13 mouse cellular contexts compared by ENCODE assay signal in the genomic region with DNA sequence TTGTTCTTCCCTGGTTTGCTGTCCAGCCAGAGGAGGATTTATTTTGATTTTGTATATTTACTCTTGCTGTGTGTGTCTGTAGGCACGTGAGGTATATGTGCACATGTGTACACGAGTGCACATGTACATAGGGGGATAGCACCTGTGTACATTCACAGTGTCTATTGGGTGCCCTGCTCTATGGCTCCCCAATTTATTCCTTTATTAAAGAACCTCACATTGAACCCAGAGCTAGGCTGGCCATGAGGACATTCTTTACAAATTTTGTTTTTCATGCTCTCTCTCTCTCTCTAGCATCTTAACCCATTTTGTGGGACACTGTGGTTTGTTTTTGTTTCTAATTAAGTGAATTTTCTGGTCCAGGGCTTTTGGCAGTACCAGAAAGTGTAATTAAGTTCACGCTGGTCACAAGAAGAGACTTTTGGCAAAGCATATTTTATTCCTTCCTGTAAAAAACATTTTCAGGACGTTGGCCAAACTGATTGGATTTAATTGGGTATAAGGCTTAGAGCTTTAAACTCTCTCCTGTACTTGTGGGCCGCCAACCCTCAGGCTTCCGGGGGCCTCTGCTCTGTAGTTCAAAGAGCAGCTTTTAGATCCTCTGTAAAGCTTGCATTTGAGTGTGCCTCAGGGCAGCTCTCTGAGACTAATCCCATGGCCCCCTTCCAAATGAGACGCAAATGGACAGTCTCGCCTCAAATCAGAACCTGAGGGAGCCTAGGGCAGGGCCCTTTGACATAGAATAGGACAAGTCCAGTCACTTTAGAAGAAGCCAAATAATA.
A peak's percentile ranks its signal among the peaks of the same experiment; 100 is the strongest.
DNase-seq lines count a peak whose midpoint lies in the region; ATAC-seq and TF ChIP-seq lines count a peak whose summit lies in the region.
"Had no signal": no experiment of that assay in that cellular context is flagged by ENCODE, and none has a peak within 500 bp of the region (broad histone marks: within the 10 kb centered on the region; RNA-seq: fewer than 3 reads in every experiment).

No protein-coding gene starts in this region.

- H3K4me1 ChIP-seq in hindbrain, postnatal 0 days (ENCODE audit: insufficient read depth, low read length) = no peaks in the 10 kb centered on the region
- H3K4me1 ChIP-seq in hindbrain, embryonic 11.5 days (replicated peaks; ENCODE audit: control insufficient read depth, insufficient read depth, low read length) = no peaks in the 10 kb centered on the region
- peaks cover 9% of the 10 kb centered on the region for H3K4me1 ChIP-seq in midbrain, embryonic 12.5 days
- H3K4me1 ChIP-seq in heart, embryonic 12.5 days (replicated peaks) = no peaks in the 10 kb centered on the region
- H3K4me1 ChIP-seq in heart, embryonic 11.5 days (ENCODE audit: control insufficient read depth, insufficient read depth, low read length) = no peaks in the 10 kb centered on the region
- H3K4me1 ChIP-seq: intestine, embryonic 15.5 days; lung, embryonic 15.5 days had no signal

- no peaks in the 10 kb centered on the region for H3K27me3 ChIP-seq in hindbrain, postnatal 0 days (ENCODE audit: insufficient read depth, low read length)
- H3K27me3 ChIP-seq in hindbrain, embryonic 11.5 days (ENCODE audit: control insufficient read depth, insufficient read depth, low read length) = no peaks in the 10 kb centered on the region
- no peaks in the 10 kb centered on the region for H3K27me3 ChIP-seq in midbrain, embryonic 12.5 days
- no peaks in the 10 kb centered on the region for H3K27me3 ChIP-seq in heart, embryonic 12.5 days (replicated peaks)
- H3K27me3 ChIP-seq in heart, embryonic 11.5 days (ENCODE audit: control insufficient read depth, insufficient read depth, low read length) = no peaks in the 10 kb centered on the region
- H3K27me3 ChIP-seq: intestine, embryonic 15.5 days; lung, embryonic 15.5 days had no signal

- no peak overlapping the region for H3K4me2 ChIP-seq in hindbrain, postnatal 0 days (ENCODE audit: low read depth, low read length)
- no peak overlapping the region for H3K4me2 ChIP-seq in hindbrain, embryonic 11.5 days (replicated peaks; ENCODE audit: low read depth, low read length)
- H3K4me2 ChIP-seq in midbrain, embryonic 12.5 days (replicated peaks) = no peak overlapping the region
- no peak overlapping the region for H3K4me2 ChIP-seq in heart, embryonic 12.5 days
- no peak overlapping the region for H3K4me2 ChIP-seq in heart, embryonic 11.5 days
- H3K4me2 ChIP-seq: intestine, embryonic 15.5 days; lung, embryonic 15.5 days had no signal

- no peak overlapping the region for H3K4me3 ChIP-seq in hindbrain, postnatal 0 days (ENCODE audit: low read length)
- H3K4me3 ChIP-seq in hindbrain, embryonic 11.5 days (ENCODE audit: low read depth, low read length) = no peak overlapping the region
- no peak overlapping the region for H3K4me3 ChIP-seq in midbrain, embryonic 12.5 days
- H3K4me3 ChIP-seq in heart, embryonic 12.5 days = no peak overlapping the region
- no peak overlapping the region for H3K4me3 ChIP-seq in heart, embryonic 11.5 days (ENCODE audit: low read depth, low read length)
- H3K4me3 ChIP-seq: intestine, embryonic 15.5 days; layer of hippocampus, adult 2 months; lung, embryonic 15.5 days had no signal

- WGBS in hindbrain, postnatal 0 days = 48% methylated on average over 8 of the region's 8 CpGs
- WGBS in hindbrain, embryonic 11.5 days = 75% methylated on average over 8 of the region's 8 CpGs
- WGBS in midbrain, embryonic 12.5 days = 31% methylated on average over 8 of the region's 8 CpGs
- 64% methylated on average over 8 of the region's 8 CpGs for WGBS in heart, embryonic 12.5 days
- WGBS in heart, embryonic 11.5 days (ENCODE audit: insufficient replicate concordance) = 65% methylated on average over 8 of the region's 8 CpGs

- no peaks in the 10 kb centered on the region for H3K9me3 ChIP-seq in hindbrain, postnatal 0 days (ENCODE audit: low read length)
- no peaks in the 10 kb centered on the region for H3K9me3 ChIP-seq in hindbrain, embryonic 11.5 days (ENCODE audit: control insufficient read depth, low read length)
- H3K9me3 ChIP-seq in midbrain, embryonic 12.5 days = no peaks in the 10 kb centered on the region
- H3K9me3 ChIP-seq in heart, embryonic 12.5 days (replicated peaks) = no peaks in the 10 kb centered on the region
- H3K9me3 ChIP-seq in heart, embryonic 11.5 days (replicated peaks; ENCODE audit: control insufficient read depth, low read length) = no peaks in the 10 kb centered on the region
- H3K9me3 ChIP-seq: intestine, embryonic 15.5 days; lung, embryonic 15.5 days had no signal

- H3K9ac ChIP-seq in hindbrain, postnatal 0 days (replicated peaks; ENCODE audit: low read length) = no peak overlapping the region
- H3K9ac ChIP-seq in hindbrain, embryonic 11.5 days (ENCODE audit: low read depth, low read length) = no peak overlapping the region
- no peak overlapping the region for H3K9ac ChIP-seq in midbrain, embryonic 12.5 days (replicated peaks)
- H3K9ac ChIP-seq in heart, embryonic 12.5 days = no peak overlapping the region
- H3K9ac ChIP-seq in heart, embryonic 11.5 days (ENCODE audit: low read depth, low read length) = no peak overlapping the region
- H3K9ac ChIP-seq: intestine, embryonic 15.5 days; lung, embryonic 15.5 days had no signal

- no peak for TF ChIP-seq CTCF in hindbrain, postnatal 0 days (IDR thresholded peaks at IDR 0.05; ENCODE audit: low read depth)

- peak; percentile 59 for DNase-seq in hindbrain, postnatal 0 days (ENCODE audit: low spot score)
- DNase-seq in hindbrain, embryonic 11.5 days (ENCODE audit: low spot score) = no peak
- DNase-seq in adipocyte (ENCODE audit: low spot score) = peak; percentile 5
- peak; percentile 71 for DNase-seq in fat pad, adult 2 months (ENCODE audit: extremely low read depth, low read depth, low spot score)
- DNase-seq: heart, postnatal 14 days; right cerebral cortex, postnatal 4 days; thymus, postnatal 25 days had no signal

- no peak overlapping the region for H3K27ac ChIP-seq in hindbrain, postnatal 0 days
- no peak overlapping the region for H3K27ac ChIP-seq in hindbrain, embryonic 11.5 days (ENCODE audit: low read depth, low read length)
- H3K27ac ChIP-seq in midbrain, embryonic 12.5 days (replicated peaks) = peak overlapping the region; percentile 36
- no peak overlapping the region for H3K27ac ChIP-seq in heart, embryonic 12.5 days (ENCODE audit: poor library complexity, severe bottlenecking)
- H3K27ac ChIP-seq in heart, embryonic 11.5 days (ENCODE audit: low read depth, low read length) = no peak overlapping the region
- H3K27ac ChIP-seq: intestine, embryonic 15.5 days; layer of hippocampus, adult 2 months; lung, embryonic 15.5 days had no signal

- H3K36me3 ChIP-seq in hindbrain, postnatal 0 days (ENCODE audit: insufficient read depth, low read length) = no peaks in the 10 kb centered on the region
- H3K36me3 ChIP-seq in hindbrain, embryonic 11.5 days (ENCODE audit: control insufficient read depth, insufficient read depth, low read length) = no peaks in the 10 kb centered on the region
- H3K36me3 ChIP-seq in midbrain, embryonic 12.5 days = no peaks in the 10 kb centered on the region
- H3K36me3 ChIP-seq in heart, embryonic 12.5 days = no peaks in the 10 kb centered on the region
- no peaks in the 10 kb centered on the region for H3K36me3 ChIP-seq in heart, embryonic 11.5 days (ENCODE audit: control insufficient read depth, insufficient read depth, low read length)
- H3K36me3 ChIP-seq: intestine, embryonic 15.5 days; lung, embryonic 15.5 days had no signal

- ATAC-seq in hindbrain, postnatal 0 days = no peak
- ATAC-seq in hindbrain, embryonic 11.5 days (ENCODE audit: low FRiP score) = no peak
- ATAC-seq in midbrain, embryonic 12.5 days (ENCODE audit: low FRiP score, low read depth) = no peak
- ATAC-seq in heart, embryonic 12.5 days (ENCODE audit: insufficient number of reproducible peaks, low FRiP score) = no peak
- no peak for ATAC-seq in heart, embryonic 11.5 days (replicated peaks; ENCODE audit: insufficient number of reproducible peaks, low FRiP score, low TSS enrichment)
- ATAC-seq: intestine, embryonic 15.5 days had no signal
